Mouse (Mus musculus) CD4-positive, CD25-positive, alpha-beta regulatory T cell, adult 4 months (primary cell): ENCODE results near the gene Ccl5. TPM values are rescaled to one million over a fixed set of nuclear protein-coding genes. Genes with fewer than 3 reads are reported as not detected.

Experiments
- ATAC-seq: one replicate; pipeline ENCODE4 v1.8.0; 2017
- polyA plus RNA-seq, 2 experiments: library from polyadenylated mRNA; unstranded; fragments of 100-300 nt; shearing (Covaris generic); gene quantifications; one replicate each; pipeline ENCODE4 v1.2.1; 2017

The Ccl5 gene
- polyA plus RNA-seq, 2 experiments from 2014 or later = 385 to 395 TPM

DNA sequence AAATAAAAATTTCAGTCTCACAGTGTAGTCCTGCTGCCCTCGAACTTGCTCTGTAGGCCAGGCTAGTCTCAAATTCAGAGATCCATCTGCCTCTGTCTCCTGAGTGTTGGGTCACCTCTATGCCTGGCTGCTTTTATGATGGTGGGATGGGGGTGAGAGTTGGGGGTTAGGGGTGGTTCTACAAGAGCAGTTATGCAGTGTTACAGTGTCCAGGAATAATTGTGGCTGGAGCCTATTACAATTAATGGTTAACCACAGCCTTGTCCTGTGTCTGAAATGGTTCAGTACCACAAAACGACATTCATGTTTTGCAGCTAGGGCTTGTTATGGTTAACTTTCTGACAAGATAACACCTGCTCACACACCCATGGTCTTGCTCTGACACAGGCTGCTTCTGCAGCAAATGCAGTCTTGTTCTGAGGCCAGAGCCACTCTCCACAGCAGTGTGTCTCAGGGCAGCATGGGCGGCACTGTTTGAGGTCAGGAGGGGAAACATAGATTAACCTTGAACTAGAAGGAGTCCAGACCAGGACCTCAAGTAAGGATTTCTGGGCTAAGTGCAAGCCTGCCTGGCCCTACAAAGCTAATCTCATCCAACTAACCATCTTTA is 8.5 kb upstream of the Ccl5 start:
- ATAC-seq = no peak

DNA sequence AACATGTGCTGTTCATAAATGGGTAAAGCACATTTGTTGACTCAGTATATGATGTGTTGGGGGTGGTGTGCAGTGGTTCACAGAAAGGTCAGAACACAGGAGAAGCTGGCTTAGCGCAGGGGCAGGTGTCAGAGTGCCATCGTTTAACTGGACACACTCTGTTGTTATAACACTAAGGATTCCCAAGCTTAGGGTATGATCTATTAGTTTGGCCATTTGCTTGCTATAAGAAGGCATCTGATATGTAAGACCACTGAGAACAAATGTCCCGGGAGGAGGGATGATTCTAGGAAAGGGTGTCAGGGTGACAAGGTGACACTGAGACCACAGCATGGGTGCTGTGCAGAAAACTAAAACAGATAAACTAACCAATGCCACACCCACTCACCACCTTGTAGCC is 6.5 kb upstream of the Ccl5 start:
- ATAC-seq = no peak

DNA sequence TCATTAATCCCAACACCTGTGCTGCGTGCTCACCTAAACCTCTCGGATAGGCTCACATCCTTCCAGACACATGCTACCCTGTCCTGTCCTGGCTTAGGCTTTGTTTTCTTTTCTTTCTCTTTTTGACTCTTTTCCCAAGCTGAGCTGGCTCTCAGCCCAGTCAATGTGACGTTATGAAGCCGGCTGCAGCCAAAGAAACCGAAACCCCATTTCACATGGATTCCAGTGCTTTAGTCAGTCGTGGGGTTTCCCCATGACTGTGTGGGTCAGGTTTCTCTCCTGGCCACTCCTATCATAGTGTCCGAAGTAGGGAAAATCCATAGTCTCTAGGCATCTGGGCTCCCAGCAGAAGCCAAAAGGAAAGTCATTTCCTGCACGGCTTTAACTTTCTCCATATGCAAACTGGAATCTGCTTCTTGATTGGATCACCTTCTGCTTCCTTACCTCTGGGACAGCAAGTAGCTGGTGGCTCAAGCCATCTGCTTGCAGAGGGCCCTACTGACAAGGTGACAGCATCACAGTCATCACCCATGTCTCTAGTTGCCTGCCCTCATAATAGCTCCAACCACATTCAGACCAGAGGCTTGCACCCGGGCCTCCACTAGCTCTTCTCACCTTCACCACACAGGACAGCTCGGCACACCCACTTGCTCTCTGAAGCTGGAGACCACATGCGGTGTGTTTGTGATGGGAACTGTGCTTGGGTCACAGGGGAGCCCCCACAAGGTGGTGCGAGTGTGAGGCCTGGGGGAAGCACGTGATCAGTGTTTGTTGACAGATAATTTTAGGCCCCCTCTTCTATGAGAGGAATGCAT is 4.5 kb upstream of the Ccl5 start:
- peak; percentile 51 for ATAC-seq

DNA sequence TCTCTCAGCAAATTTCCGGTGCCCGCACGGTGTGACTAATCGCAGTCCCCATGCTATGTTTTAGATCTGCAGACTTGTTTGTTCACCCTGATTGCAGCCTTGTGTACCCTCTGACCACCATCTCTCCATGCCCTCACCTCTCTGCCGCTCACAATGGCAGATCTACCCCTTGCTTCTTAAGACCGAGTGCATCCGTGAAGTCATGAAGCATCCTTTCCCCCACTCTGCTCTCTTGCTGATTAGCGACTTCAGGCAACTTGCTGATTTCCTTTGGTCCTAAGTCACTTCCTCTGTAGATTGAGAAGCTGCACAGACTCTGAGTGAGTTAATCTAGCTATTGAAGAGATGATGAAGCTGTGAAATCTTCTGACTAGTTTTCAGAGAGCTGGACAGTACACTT is 3.8 kb upstream of the Ccl5 start:
- peak; percentile 55 for ATAC-seq

DNA sequence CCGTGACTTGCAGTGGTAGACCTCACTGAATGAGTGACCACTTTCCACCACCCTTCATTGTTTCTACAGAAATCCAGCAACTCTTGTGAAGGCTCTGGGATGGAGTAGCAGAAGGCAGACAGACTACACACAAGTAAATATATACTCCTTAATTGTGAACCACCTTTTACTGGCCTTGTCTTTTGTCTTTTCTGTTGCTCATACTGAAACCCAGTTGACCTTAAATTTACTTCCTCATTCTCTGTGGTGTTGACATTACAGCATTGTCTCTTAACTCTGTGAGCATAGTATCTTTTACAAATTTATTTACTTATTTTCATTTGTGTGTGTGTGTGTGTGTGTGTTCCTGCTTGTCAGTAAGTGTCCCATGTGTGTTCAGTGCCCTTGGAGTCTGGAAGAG is 2.9 kb upstream of the Ccl5 start:
- no peak for ATAC-seq

DNA sequence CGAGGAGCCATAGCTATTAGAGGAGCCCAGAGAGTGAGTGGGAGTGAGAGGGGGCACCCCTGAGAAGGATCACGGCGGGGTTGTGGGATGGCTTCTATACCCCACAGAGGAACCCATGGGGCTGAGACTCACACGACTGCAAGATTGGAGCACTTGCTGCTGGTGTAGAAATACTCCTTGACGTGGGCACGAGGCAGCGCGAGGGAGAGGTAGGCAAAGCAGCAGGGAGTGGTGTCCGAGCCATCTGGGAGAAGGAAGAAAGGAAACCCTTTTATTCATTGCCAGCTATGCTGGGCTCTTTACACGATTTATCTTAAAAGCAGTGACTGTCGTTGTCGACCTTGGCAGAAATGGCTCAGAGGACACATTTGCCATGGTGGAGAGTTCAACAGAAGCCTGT is 1.3 kb downstream of the Ccl5 start:
- no peak for ATAC-seq

DNA sequence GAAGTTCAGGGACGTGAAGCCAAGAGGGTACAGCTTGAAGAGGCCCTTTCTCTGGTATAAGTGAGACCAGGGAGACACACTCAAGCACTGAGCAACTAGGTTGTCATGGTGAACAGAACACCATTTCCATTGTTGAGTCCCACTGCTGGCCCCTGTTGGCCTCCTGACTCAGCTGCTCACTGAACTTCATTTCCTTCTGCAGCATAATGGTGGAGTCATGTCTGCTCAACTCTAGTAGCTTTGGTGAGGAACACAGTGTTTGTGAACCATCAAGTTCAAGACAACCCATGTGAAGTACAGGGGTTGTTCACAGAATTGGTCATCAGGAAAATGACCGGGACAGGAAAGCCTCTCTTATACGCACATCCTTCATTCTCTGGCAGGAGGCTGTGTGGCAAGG is 8.2 kb downstream of the Ccl5 start, which contains the start of gene Heatr9:
Gene Heatr9, minus strand, starts transcription at position 101 of the 400 bp plus-strand sequence.
- no peak for ATAC-seq

DNA sequence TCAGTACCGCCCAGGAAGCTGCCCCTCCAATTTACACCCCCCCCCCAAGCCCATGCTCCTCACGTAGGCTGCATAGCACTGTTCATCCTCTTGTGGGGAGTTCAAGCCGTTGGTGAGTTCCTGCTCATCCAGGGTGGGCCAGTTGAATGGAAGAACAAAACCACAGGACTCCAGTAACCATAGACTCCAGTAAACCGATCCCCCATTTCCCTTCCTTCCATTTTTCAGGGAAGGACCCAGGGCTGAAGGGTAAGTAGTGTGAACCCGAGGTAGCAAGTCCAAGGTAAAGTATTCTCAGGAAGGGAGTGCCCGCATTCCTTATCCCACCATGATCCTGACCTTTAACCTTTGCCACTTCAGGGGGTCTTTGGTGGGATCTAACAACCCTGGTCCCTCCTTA is 11.9 kb downstream of the Ccl5 start:
- no peak for ATAC-seq

DNA sequence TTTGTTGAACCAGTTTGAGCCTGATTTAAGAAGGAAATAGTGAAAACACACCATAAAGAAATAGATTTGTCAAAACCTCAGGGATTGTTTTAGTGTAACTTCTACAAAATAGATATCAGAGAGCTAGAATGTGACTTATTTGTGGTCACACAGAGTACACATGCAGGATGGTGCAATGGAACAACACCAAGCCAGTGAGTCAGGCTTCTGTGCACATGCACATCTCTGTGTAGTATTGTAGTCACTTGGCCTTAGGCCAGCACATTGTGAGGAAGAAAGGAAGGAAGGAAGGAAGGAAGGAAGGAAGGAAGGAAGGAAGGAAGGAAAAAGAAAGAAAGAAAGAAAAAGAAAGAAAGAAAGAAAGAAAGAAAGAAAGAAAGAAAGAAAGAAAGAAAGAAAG is 13.2 kb downstream of the Ccl5 start:
- no peak for ATAC-seq

DNA sequence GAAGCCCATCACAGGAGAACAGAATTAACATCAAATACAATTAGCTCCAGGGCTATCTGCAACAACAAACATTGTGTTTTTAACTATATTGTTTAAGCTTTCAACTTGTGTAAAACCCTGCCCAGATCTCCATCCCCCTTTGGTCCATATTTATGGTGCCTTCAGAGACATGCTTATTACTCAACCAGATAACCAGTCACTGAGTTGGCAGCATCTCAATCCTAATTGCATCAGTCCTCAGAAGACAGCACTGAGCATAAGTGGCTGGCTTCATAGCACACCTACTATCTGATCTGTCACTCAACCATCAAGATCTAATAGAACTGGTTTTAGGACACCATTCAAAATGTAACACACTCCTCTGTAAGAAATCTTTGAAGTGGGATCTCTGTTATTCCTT is 20.8 kb downstream of the Ccl5 start:
- ATAC-seq = no peak

DNA sequence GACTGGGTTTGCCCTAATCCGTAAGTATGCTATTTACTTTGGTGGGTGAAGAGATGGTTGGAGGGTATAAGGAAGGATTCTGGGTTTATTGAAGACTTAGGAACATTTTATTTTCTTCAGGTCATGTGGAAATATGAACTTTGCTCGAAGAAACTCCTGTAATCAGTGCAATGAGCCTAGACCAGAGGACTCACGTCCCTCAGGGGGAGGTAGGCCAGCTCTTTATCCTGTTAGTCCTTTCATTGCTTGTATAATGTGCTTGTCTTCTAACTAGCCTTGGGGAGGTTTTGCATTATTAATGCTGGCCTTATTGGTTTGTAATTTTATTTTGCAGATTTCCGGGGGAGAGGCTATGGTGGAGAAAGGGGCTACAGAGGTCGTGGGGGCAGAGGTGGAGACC is 26.0 kb downstream of the Ccl5 start:
- no peak for ATAC-seq

DNA sequence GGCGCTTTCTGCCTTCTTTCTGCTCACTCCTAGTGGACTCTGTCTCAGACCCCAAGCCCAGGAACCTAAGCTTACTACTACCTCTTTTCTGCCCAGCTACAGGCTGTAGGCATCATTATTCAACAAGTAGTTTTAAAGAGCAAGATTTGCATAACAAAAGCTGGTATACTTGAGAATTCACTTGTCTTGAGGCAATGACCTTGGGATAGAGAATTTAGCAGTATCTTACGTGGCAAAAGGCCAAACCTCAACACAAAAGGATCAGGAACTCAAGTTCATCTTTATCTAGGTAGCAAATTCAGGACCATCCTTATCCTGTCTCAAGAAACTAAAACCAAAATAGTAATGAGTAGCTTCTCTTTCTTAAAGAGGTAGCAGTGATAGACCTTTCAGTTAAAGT is 34.7 kb downstream of the Ccl5 start:
- ATAC-seq = no peak

DNA sequence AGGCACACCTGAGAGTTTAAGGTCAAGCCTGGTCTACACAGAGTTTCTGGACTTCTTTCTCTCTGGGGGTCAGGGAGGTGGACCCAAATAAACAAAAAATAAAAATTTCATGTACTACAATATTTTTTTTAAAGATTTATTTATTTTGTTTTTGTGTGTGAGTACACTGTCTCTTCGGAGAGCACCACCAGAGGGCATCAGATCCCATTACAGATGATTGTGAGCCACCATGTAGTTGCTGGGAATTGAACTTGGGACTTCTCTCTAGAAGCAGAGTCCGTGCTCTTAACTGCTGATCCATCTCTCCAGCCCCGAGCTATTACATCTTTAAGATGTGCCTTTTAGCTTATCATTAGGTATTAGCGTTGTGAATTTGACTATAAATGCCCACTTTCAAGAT is 38.8 kb downstream of the Ccl5 start:
- no peak for ATAC-seq

Other genes with a start within 250 kb of the Ccl5 start
- gene Slfn14, start 243.8 kb downstream of the Ccl5 start, polyA plus RNA-seq = not detected
- gene Ap2b1, start 231.5 kb downstream of the Ccl5 start, polyA plus RNA-seq = 10 to 100 TPM; 52.3 to 63.9 TPM
- 10 to 100 TPM; 12.5 TPM for gene Pex12, start 227.9 kb downstream of the Ccl5 start, polyA plus RNA-seq
- gene Rasl10b, start 121.4 kb downstream of the Ccl5 start, polyA plus RNA-seq = not detected
- not detected for gene Gas2l2, start 101.1 kb downstream of the Ccl5 start, polyA plus RNA-seq
- under 1 TPM in 1 of 2 experiments, not detected in 1; 0.85 TPM for gene 1700020L24Rik, start 92.8 kb downstream of the Ccl5 start, polyA plus RNA-seq
- gene Mmp28, start 67.4 kb downstream of the Ccl5 start, polyA plus RNA-seq = not detected
- gene Taf15, start 57.4 kb downstream of the Ccl5 start, polyA plus RNA-seq = 10 to 100 TPM; 20.6 to 22.0 TPM
- under 1 TPM; 0.54 to 0.62 TPM for gene Heatr9, start 8.3 kb downstream of the Ccl5 start, polyA plus RNA-seq
- not detected for gene Ccl9, start 48.1 kb upstream of the Ccl5 start, polyA plus RNA-seq
- gene Ccl6, start 62.6 kb upstream of the Ccl5 start, polyA plus RNA-seq = not detected
- gene Rpl9-ps1, start 115.1 kb upstream of the Ccl5 start, polyA plus RNA-seq = not detected
- not detected for gene Ccl3, start 118.8 kb upstream of the Ccl5 start, polyA plus RNA-seq
- 10 to 100 TPM in 1 of 2 experiments, 1 to 10 TPM in 1; 2.9 to 12.2 TPM for gene Ccl4, start 132.1 kb upstream of the Ccl5 start, polyA plus RNA-seq
- not detected for gene Wfdc17, start 173.5 kb upstream of the Ccl5 start, polyA plus RNA-seq
- gene Wfdc18, start 178.5 kb upstream of the Ccl5 start, polyA plus RNA-seq = not detected
- not detected for gene Wfdc21, start 216.4 kb upstream of the Ccl5 start, polyA plus RNA-seq
- 10 to 100 TPM; 34.2 to 44.9 TPM for gene Heatr6, start 223.2 kb upstream of the Ccl5 start, polyA plus RNA-seq